Mouse (Mus musculus) lung, adult 2 months (tissue): ENCODE data around the gene Trh.

Experiments
- CTCF ChIP-seq: fragments of 200-500 bp; IDR thresholded peaks from 2 replicates; pipeline ENCODE4 v1.5.1; 2011; ENCODE audit warnings: mild to moderate bottlenecking, low read length, control low read depth; ENCODE audit not compliant: insufficient read depth
- POLR2A ChIP-seq: fragments of 200-500 bp; IDR thresholded peaks from 2 replicates; pipeline ENCODE4 v1.6.1; 2011; ENCODE audit warnings: low read depth, mild to moderate bottlenecking, control low read depth, low read length, borderline replicate concordance; ENCODE audit errors: extremely low read depth

DNA sequence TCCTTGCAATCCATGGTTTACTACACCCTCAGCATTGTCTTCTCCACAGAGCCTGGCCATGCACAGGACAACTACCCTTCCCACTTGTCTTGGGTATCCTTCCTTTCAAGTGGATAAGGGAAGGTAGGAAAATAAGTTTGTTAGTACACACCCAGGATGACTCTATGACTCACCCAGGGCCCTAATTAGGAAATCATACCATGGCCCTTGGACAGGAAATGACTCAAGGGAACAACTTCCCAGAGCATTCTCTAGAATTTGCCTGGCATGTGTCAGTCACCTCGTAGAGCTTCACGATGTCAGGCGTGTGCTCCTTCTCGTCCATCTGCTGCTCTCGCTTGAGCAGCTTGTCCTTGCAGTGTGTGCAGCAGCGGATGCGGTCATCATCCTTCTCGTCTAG lies 45.0 kb downstream of the Trh start:
- no peak for TF ChIP-seq CTCF
- TF ChIP-seq POLR2A = no peak
